Mouse (Mus musculus): ENCODE results near the gene Sfmbt1. TPM values are rescaled to one million over a fixed set of nuclear protein-coding genes. Genes with fewer than 3 reads are reported as not detected.
A peak's percentile ranks its signal among the peaks of the same experiment; 100 is the strongest.
"Not testable (repeated sequence)": the region's sequence is repeated elsewhere in the genome, so short reads cannot be mapped to it uniquely, and the experiment has no call there.

The Sfmbt1 gene
- polyA plus RNA-seq, 1 experiment from 2014 or later, result 29.4 TPM

- Histone ChIP-seq H3K36me3 (ENCODE audit: inconsistent target) (no peaks in the 10 kb centered on the region), H3K79me2 (ENCODE audit: inconsistent target) (no peaks in the 10 kb centered on the region), H3K4me3 (ENCODE audit: inconsistent target) (no peak overlapping the region), H3K27ac (no peak overlapping the region)
- WGBS (ENCODE audit: missing documents), result 71% methylated on average over 5 of the region's 5 CpGs
Measured at GRCm38 (mm10) chr14:30702512-30702911, 12.1 kb upstream of the Sfmbt1 start.

GRCm38 (mm10) chr14:30703079-30703478 is 11.6 kb upstream of the Sfmbt1 start:
- Histone ChIP-seq H3K79me2 (ENCODE audit: inconsistent target) (no peaks in the 10 kb centered on the region), H3K36me3 (ENCODE audit: inconsistent target) (no peaks in the 10 kb centered on the region), H3K4me3 (ENCODE audit: inconsistent target) (no peak overlapping the region), H3K27ac (no peak overlapping the region)
- WGBS (ENCODE audit: missing documents), result 87% methylated on average over 5 of the region's 5 CpGs

GRCm38 (mm10) chr14:30704098-30704855 is 10.4 kb upstream of the Sfmbt1 start:
- H3K27ac ChIP-seq, result no peak overlapping the region

GRCm38 (mm10) chr14:30711892-30712291 is 2.8 kb upstream of the Sfmbt1 start:
- Histone ChIP-seq H3K79me2 (ENCODE audit: inconsistent target) (peaks cover 1% of the 10 kb centered on the region), H3K36me3 (ENCODE audit: inconsistent target) (no peaks in the 10 kb centered on the region), H3K27ac (no peak overlapping the region), H3K4me3 (ENCODE audit: inconsistent target) (no peak overlapping the region)
- WGBS (ENCODE audit: missing documents), result 96% methylated on average over 2 of the region's 2 CpGs

More at GRCm38 (mm10) chr14:30704098-30704855, 10.4 kb upstream of the Sfmbt1 start:
- no peak overlapping the region for H3K4me3 ChIP-seq (ENCODE audit: inconsistent target)
- no peaks in the 10 kb centered on the region for H3K79me2 ChIP-seq (ENCODE audit: inconsistent target)
- WGBS (ENCODE audit: missing documents), result 95% methylated on average over 8 of the region's 8 CpGs
- H3K36me3 ChIP-seq (ENCODE audit: inconsistent target), result no peaks in the 10 kb centered on the region

GRCm38 (mm10) chr14:30713769-30714168 is 880 bp upstream of the Sfmbt1 start:
- H3K4me3 ChIP-seq (ENCODE audit: inconsistent target), result no peak overlapping the region
- peaks cover 20% of the 10 kb centered on the region for H3K79me2 ChIP-seq (ENCODE audit: inconsistent target)
- no peak overlapping the region for H3K27ac ChIP-seq
- H3K36me3 ChIP-seq (ENCODE audit: inconsistent target), result no peaks in the 10 kb centered on the region
- 56% methylated on average over 1 of the region's 1 CpGs for WGBS (ENCODE audit: missing documents)

GRCm38 (mm10) chr14:30715618-30716050 is 985 bp downstream of the Sfmbt1 start:
- H3K79me2 ChIP-seq (ENCODE audit: inconsistent target), result peaks cover 39% of the 10 kb centered on the region
- no peak overlapping the region for H3K27ac ChIP-seq
- H3K36me3 ChIP-seq (ENCODE audit: inconsistent target), result no peaks in the 10 kb centered on the region
- WGBS (ENCODE audit: missing documents), result under 1% methylated on average over 62 of the region's 68 CpGs
- H3K4me3 ChIP-seq (ENCODE audit: inconsistent target), result no peak overlapping the region

GRCm38 (mm10) chr14:30716051-30716952 is 1.7 kb downstream of the Sfmbt1 start:
- no peaks in the 10 kb centered on the region for H3K36me3 ChIP-seq (ENCODE audit: inconsistent target)
- H3K27ac ChIP-seq, result peak overlapping the region; percentile 91
- 2% methylated on average over 59 of the region's 106 CpGs for WGBS (ENCODE audit: missing documents)
- peaks cover 45% of the 10 kb centered on the region for H3K79me2 ChIP-seq (ENCODE audit: inconsistent target)
- H3K4me3 ChIP-seq (ENCODE audit: inconsistent target), result peak overlapping the region; percentile 70

GRCm38 (mm10) chr14:30716953-30717285 is 2.3 kb downstream of the Sfmbt1 start:
- peak overlapping the region; percentile 91 for H3K27ac ChIP-seq
- peaks cover 52% of the 10 kb centered on the region for H3K79me2 ChIP-seq (ENCODE audit: inconsistent target)
- H3K36me3 ChIP-seq (ENCODE audit: inconsistent target), result no peaks in the 10 kb centered on the region
- H3K4me3 ChIP-seq (ENCODE audit: inconsistent target), result peak overlapping the region; percentile 70
- 9% methylated on average over 7 of the region's 7 CpGs for WGBS (ENCODE audit: missing documents)

- H3K36me3 ChIP-seq (ENCODE audit: inconsistent target); H3K27ac ChIP-seq; H3K4me3 ChIP-seq (ENCODE audit: inconsistent target): not testable (repeated sequence)
- WGBS (ENCODE audit: missing documents), result 100% methylated on average over 1 of the region's 1 CpGs
- H3K79me2 ChIP-seq (ENCODE audit: inconsistent target), result peaks cover 69% of the 10 kb centered on the region
Measured at GRCm38 (mm10) chr14:30718696-30719095, 4.0 kb downstream of the Sfmbt1 start.

- H3K4me3 ChIP-seq (ENCODE audit: inconsistent target), result no peak overlapping the region
- H3K27ac ChIP-seq, result no peak overlapping the region
- WGBS (ENCODE audit: missing documents), result 78% methylated on average over 1 of the region's 1 CpGs
- H3K36me3 ChIP-seq (ENCODE audit: inconsistent target), result no peaks in the 10 kb centered on the region
- peaks cover 78% of the 10 kb centered on the region for H3K79me2 ChIP-seq (ENCODE audit: inconsistent target)
Measured at GRCm38 (mm10) chr14:30719514-30719913, 4.9 kb downstream of the Sfmbt1 start.

- no peaks in the 10 kb centered on the region for H3K36me3 ChIP-seq (ENCODE audit: inconsistent target)
- H3K4me3 ChIP-seq (ENCODE audit: inconsistent target), result no peak overlapping the region
- H3K79me2 ChIP-seq (ENCODE audit: inconsistent target), result peaks cover 100% of the 10 kb centered on the region
- H3K27ac ChIP-seq, result no peak overlapping the region
- WGBS (ENCODE audit: missing documents), result 100% methylated on average over 1 of the region's 1 CpGs
Measured at GRCm38 (mm10) chr14:30721850-30722249, 7.2 kb downstream of the Sfmbt1 start.

GRCm38 (mm10) chr14:30722406-30722805 is 7.8 kb downstream of the Sfmbt1 start:
- H3K36me3 ChIP-seq (ENCODE audit: inconsistent target), result no peaks in the 10 kb centered on the region
- no peak overlapping the region for H3K27ac ChIP-seq
- peaks cover 100% of the 10 kb centered on the region for H3K79me2 ChIP-seq (ENCODE audit: inconsistent target)
- WGBS (ENCODE audit: missing documents), result 92% methylated on average over 5 of the region's 5 CpGs
- H3K4me3 ChIP-seq (ENCODE audit: inconsistent target), result no peak overlapping the region

- WGBS (ENCODE audit: missing documents), result 92% methylated on average over 3 of the region's 3 CpGs
- Histone ChIP-seq H3K27ac (no peak overlapping the region), H3K4me3 (ENCODE audit: inconsistent target) (no peak overlapping the region), H3K36me3 (ENCODE audit: inconsistent target) (no peaks in the 10 kb centered on the region), H3K79me2 (ENCODE audit: inconsistent target) (peaks cover 100% of the 10 kb centered on the region)
Measured at GRCm38 (mm10) chr14:30731896-30732295, 17.2 kb downstream of the Sfmbt1 start.

- Histone ChIP-seq H3K4me3 (ENCODE audit: inconsistent target) (no peak overlapping the region), H3K79me2 (ENCODE audit: inconsistent target) (peaks cover 100% of the 10 kb centered on the region), H3K36me3 (ENCODE audit: inconsistent target) (no peaks in the 10 kb centered on the region), H3K27ac (no peak overlapping the region)
- 100% methylated on average over 5 of the region's 5 CpGs for WGBS (ENCODE audit: missing documents)
Measured at GRCm38 (mm10) chr14:30734665-30735064, 20.0 kb downstream of the Sfmbt1 start.

GRCm38 (mm10) chr14:30735810-30736209 is 21.2 kb downstream of the Sfmbt1 start:
- Histone ChIP-seq H3K79me2 (ENCODE audit: inconsistent target) (peaks cover 100% of the 10 kb centered on the region), H3K4me3 (ENCODE audit: inconsistent target) (no peak overlapping the region), H3K27ac (no peak overlapping the region), H3K36me3 (ENCODE audit: inconsistent target) (no peaks in the 10 kb centered on the region)
- WGBS (ENCODE audit: missing documents), result 84% methylated on average over 3 of the region's 3 CpGs

Data from macrophage (primary cell).